Mouse (Mus musculus) embryonic facial prominence, embryonic 11.5 days (tissue): Measurements from ENCODE around the gene Gm11938. TPM values are rescaled to one million over a fixed set of nuclear protein-coding genes. Genes with fewer than 3 reads are reported as not detected.
"Not testable (repeated sequence)": the region's sequence is repeated elsewhere in the genome, so short reads cannot be mapped to it uniquely, and the experiment has no call there.

Source experiments
- ATAC-seq: fragments of 200-750 bp; cut with Nextera tagmentation; replicated peaks from 2 replicates; pipeline ENCODE4 v1.8.0; 2017; ENCODE audit warnings: low read depth; ENCODE audit not compliant: insufficient number of reproducible peaks, low FRiP score, low TSS enrichment
- DNase-seq: peaks from one replicate; pipeline ENCODE4 v3.0.0-alpha.2; 2015; ENCODE audit warnings: low spot score
- H3K27ac ChIP-seq: fragments of 300-500 bp; sonication (generic); replicated peaks from 2 replicates; pipeline ENCODE4 v1.5.1; 2014; ENCODE audit warnings: mild to moderate bottlenecking, low read depth, low read length, control low read depth
- H3K27me3 ChIP-seq: fragments of 300-500 bp; sonication (generic); 2 replicates; pipeline ENCODE4 v1.6.1; 2014; ENCODE audit warnings: mild to moderate bottlenecking, low read length, moderate library complexity, mixed read lengths; ENCODE audit not compliant: control insufficient read depth, insufficient read depth
- H3K36me3 ChIP-seq: fragments of 300-500 bp; sonication (generic); replicated peaks from 2 replicates; pipeline ENCODE4 v1.6.1; 2014; ENCODE audit warnings: low read depth, mild to moderate bottlenecking, low read length, moderate library complexity, mixed read lengths; ENCODE audit not compliant: control insufficient read depth, insufficient read depth
- H3K4me1 ChIP-seq: fragments of 300-500 bp; sonication (generic); 2 replicates; pipeline ENCODE4 v1.6.1; 2014; ENCODE audit warnings: low read length, mixed read lengths; ENCODE audit not compliant: control insufficient read depth, insufficient read depth
- H3K4me2 ChIP-seq: fragments of 300-500 bp; sonication (generic); 2 replicates; pipeline ENCODE4 v1.6.1; 2014; ENCODE audit warnings: low read depth, mild to moderate bottlenecking, control low read depth, low read length, moderate library complexity
- H3K4me3 ChIP-seq: fragments of 300-500 bp; sonication (generic); 2 replicates; pipeline ENCODE4 v1.5.1; 2014; ENCODE audit warnings: low read depth, low read length, control low read depth
- H3K9ac ChIP-seq: fragments of 300-500 bp; sonication (generic); replicated peaks from 2 replicates; pipeline ENCODE4 v1.6.1; 2014; ENCODE audit warnings: mild to moderate bottlenecking, control low read depth, low read length
- H3K9me3 ChIP-seq: fragments of 300-500 bp; sonication (generic); replicated peaks from 2 replicates; pipeline ENCODE4 v1.6.1; 2016; ENCODE audit warnings: mild to moderate bottlenecking, low read length, inconsistent platforms, mixed read lengths; ENCODE audit not compliant: control insufficient read depth
- WGBS: fragments of 180-500 bp; shearing (Covaris S2); extraction: QIAGEN DNeasy Blood & Tissue Kit; methylation state at CpG from one replicate; pipeline ENCODE4 v1.1.7; 2014; 5-methylcytosine and 5-hydroxymethylcytosine counted together
- polyA plus RNA-seq: library from polyadenylated mRNA; unstranded; fragments of >200 nt; fragmentation: Nextera tagmentation; extraction: Ambion mirVana; gene quantifications from 2 replicates; pipeline ENCODE4 v1.2.1, GENCODE M21; 2014

Gene Gm11938
- polyA plus RNA-seq, result not detected in 2 replicates

DNA sequence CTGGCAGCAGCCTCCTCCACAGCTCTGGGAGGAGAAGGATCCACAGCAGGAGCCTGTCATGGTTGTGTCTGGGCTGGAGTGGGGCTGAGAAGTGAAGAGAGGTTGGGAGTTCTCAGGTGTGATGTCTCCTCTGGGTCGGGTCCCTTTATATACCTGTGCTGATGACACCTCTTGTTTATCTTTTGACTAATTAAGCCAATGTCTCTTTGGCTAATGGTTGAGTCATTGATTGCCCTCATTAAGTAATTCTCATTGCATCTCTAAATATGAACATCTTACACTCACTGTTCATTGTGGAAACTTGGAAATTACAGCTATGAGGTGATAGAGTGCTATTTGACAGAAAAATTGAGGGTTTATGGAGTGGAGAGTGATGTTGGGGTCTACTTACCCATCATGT, at the start of gene Gm11938:
TSS of gene Gm11938 (minus strand) at position 101 of the 400 bp plus-strand sequence.
- H3K9me3 ChIP-seq, H3K4me2 ChIP-seq, H3K36me3 ChIP-seq, H3K4me1 ChIP-seq, DNase-seq, H3K27me3 ChIP-seq, ATAC-seq, H3K27ac ChIP-seq, H3K4me3 ChIP-seq, H3K9ac ChIP-seq: not testable (repeated sequence)
- 56% methylated on average over 1 of the region's 1 CpGs for WGBS

DNA sequence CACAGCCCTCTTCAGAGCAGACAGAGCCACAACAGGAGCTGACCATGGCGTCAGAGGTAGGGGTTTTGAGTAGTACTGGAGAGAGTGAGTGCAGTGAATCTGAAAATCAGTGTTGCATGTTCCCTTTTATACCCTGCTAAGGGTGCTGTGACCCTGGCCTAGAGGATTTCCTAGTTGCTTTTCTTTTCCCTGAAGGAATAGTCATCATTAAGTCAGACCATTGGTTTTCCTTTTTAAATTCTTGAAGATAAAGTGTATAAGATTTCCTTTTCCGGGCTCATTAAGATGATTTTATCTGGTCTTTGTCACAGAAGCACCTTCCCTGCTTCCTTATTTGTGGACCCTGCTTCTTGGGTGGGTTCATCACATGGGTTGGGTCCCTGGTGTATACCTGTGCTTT, 47.0 kb upstream of the Gm11938 start, which contains the start of gene Gm11555:
TSS of gene Gm11555 (minus strand) at position 101 of the 400 bp plus-strand sequence.
- Histone ChIP-seq H3K27me3 (no peaks in the 10 kb centered on the region), H3K9me3 (no peaks in the 10 kb centered on the region), H3K4me1 (no peaks in the 10 kb centered on the region), H3K9ac (no peak within 1 kb of the TSS), H3K4me2 (no peak within 1 kb of the TSS), H3K36me3 (no peaks in the 10 kb centered on the region), H3K27ac (no peak within 1 kb of the TSS), H3K4me3 (no peak within 1 kb of the TSS)
- DNase-seq (no peak), ATAC-seq (no peak)
- WGBS, result 88% methylated on average over 2 of the region's 2 CpGs

DNA sequence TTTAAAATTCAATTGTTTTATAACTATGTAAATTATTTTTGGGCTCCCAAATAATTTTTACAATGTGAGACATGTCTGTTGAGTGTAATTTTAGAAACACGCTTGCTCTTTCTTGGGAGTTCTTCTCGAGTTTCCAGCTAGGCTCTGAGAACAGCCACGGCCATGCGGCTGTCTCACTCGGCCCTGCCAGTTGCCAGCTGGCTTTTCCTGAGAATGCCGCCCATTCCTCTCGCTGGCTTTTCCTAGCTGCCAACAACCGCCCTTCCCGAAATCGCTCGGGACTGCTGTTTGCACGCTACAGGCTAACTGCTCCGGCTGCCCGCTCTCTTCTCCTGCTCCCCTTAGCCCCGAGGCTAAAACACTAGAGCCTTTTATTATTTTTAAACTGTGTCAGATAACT, 43.3 kb upstream of the Gm11938 start:
- DNase-seq (no peak), ATAC-seq (no peak)
- no peaks in the 10 kb centered on the region for H3K4me1 ChIP-seq
- no peaks in the 10 kb centered on the region for H3K36me3 ChIP-seq
- H3K9me3 ChIP-seq, result no peaks in the 10 kb centered on the region
- no peak overlapping the region for H3K4me3 ChIP-seq
- H3K9ac ChIP-seq, result no peak overlapping the region
- H3K27ac ChIP-seq, result no peak overlapping the region
- H3K27me3 ChIP-seq, result no peaks in the 10 kb centered on the region
- 82% methylated on average over 15 of the region's 15 CpGs for WGBS
- H3K4me2 ChIP-seq, result no peak overlapping the region

DNA sequence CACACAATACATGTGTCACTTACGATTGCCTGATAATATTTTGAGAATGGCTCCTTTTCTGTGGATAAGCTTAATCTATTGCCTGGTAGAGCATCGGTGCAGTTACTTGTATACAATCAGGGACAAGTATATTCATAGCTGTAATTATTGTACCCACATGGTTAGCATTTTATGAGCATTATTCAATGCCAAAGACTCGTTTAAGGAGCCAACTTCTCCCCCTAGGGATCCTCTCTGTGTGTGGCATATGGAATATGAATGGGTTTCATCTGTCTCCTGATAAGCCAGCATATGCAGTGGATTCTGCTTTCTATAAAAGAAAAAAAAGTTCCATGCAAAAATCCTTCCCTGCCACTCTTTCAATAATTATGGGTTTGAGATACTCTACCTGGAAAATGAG, 41.2 kb upstream of the Gm11938 start:
- Histone ChIP-seq H3K9me3 (no peaks in the 10 kb centered on the region), H3K27ac (no peak overlapping the region), H3K4me3 (no peak overlapping the region), H3K27me3 (no peaks in the 10 kb centered on the region), H3K36me3 (no peaks in the 10 kb centered on the region), H3K4me2 (no peak overlapping the region), H3K4me1 (no peaks in the 10 kb centered on the region), H3K9ac (no peak overlapping the region)
- DNase-seq, result no peak
- 78% methylated on average over 3 of the region's 3 CpGs for WGBS
- no peak for ATAC-seq

DNA sequence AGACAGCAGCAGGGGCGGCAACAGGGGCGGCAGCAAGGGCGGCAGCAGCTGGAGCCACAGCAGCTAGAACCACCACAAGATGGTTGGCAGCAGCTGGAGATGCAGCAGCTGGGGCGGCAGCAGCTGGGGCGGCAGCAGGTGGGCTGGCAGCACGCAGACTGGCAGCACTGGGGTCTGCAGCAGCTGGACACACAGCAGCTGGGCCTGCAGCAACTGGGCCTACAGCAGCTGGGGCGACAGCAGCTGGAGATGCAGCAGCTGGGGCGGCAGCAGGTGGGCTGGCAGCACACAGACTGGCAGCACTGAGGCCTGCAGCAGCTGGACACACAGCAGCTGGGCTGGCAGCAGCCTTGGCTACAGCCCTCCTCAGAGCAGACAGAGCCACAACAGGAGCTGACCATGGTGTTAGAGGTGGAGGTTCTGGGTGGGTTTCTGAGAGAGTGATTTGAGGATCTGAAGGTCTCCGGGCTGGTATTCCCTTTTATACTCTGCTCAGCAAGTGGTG, 40.6 kb upstream of the Gm11938 start, which contains the start of gene Krtap4-7:
TSS of gene Krtap4-7 (minus strand) at position 455 of the 505 bp plus-strand sequence.
- not testable (repeated sequence) for H3K27me3 ChIP-seq, H3K4me2 ChIP-seq, H3K4me3 ChIP-seq, H3K9ac ChIP-seq, H3K4me1 ChIP-seq, H3K36me3 ChIP-seq, H3K9me3 ChIP-seq, H3K27ac ChIP-seq, ATAC-seq, DNase-seq
- 88% methylated on average over 9 of the region's 9 CpGs for WGBS

DNA sequence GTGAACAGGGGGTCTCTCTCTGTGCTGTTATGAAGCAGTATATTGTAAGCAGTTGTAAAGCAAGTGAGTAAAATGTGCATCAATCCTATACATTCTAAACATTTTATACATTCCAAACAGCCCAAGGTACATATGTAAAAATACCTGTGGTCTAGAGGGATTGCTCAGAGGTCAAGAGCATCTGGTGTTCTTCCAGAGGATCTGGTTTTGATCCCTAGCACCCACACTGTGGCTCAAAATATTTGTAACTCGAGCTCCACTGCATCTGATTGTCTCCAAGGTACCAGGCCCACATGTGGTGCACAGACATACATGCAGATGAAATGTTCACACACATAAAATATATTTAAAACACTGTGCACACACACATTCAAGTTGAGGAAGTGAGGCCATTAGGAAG, 37.8 kb upstream of the Gm11938 start:
- Histone ChIP-seq H3K9ac (no peak overlapping the region), H3K36me3 (no peaks in the 10 kb centered on the region), H3K27me3 (no peaks in the 10 kb centered on the region), H3K4me3 (no peak overlapping the region), H3K4me2 (no peak overlapping the region), H3K4me1 (no peaks in the 10 kb centered on the region), H3K27ac (no peak overlapping the region), H3K9me3 (no peaks in the 10 kb centered on the region)
- DNase-seq (peak; percentile 32), ATAC-seq (no peak)
- 20% methylated on average over 1 of the region's 1 CpGs for WGBS

DNA sequence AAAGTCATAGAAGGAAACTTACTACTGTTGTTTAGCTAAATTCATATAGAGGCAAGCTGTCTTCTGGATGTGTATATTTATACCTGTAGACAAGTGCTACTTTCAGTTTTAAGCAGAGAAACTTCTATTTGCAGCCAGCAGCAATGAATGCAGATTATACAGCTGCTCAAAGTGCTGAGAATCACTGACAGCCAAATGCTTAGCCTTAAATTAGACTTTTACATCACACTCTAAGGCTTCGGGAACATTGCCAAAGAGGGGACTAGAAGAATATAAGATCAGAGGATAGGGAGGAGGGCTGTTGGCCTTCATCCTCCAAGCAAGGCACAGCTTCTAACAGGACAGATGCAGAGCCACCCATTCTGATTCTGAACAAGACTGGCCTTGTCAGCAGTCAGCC, 34.0 kb upstream of the Gm11938 start:
- no peak for DNase-seq
- ATAC-seq, result no peak
- H3K36me3 ChIP-seq, result no peaks in the 10 kb centered on the region

DNA sequence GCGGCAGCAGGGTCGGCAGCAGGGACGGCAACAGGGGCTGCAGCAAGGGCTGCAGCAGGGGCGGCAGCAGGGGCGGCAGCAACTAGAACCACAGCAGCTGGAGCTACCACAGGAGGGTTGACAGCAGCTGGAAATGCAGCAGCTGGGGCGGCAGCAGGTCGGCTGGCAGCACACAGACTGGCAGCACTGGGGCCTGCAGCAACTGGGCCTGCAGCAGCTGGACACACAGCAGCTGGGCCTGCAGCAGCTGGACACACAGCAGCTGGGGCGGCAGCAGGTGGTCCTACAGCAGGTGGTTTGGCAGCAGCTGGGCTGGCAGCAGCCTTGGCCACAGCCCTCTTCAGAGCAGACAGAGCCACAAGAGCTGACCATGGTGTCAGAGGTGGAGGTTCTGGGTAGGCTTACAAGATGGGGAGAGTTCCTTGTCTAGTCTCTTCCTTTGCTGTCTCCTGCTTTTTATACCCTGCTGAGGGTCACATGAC, 31.6 kb upstream of the Gm11938 start, which contains the start of gene Krtap4-2:
TSS of gene Krtap4-2 (minus strand) at position 432 of the 482 bp plus-strand sequence.
- H3K36me3 ChIP-seq, result no peaks in the 10 kb centered on the region
- no peak within 1 kb of the TSS for H3K4me3 ChIP-seq
- H3K27ac ChIP-seq, result no peak within 1 kb of the TSS
- H3K4me2 ChIP-seq, result no peak within 1 kb of the TSS
- H3K27me3 ChIP-seq, result no peaks in the 10 kb centered on the region
- H3K9ac ChIP-seq, result no peak within 1 kb of the TSS
- H3K9me3 ChIP-seq, result no peaks in the 10 kb centered on the region
- no peak for ATAC-seq
- no peaks in the 10 kb centered on the region for H3K4me1 ChIP-seq
- WGBS, result 38% methylated on average over 8 of the region's 8 CpGs
- DNase-seq, result no peak

More for the DNA sequence above, 34.0 kb upstream of the Gm11938 start:
- WGBS, result 80% methylated on average over 1 of the region's 1 CpGs
- Histone ChIP-seq H3K27ac (no peak overlapping the region), H3K4me2 (no peak overlapping the region), H3K27me3 (no peaks in the 10 kb centered on the region), H3K9ac (no peak overlapping the region), H3K4me3 (no peak overlapping the region), H3K9me3 (no peaks in the 10 kb centered on the region), H3K4me1 (no peaks in the 10 kb centered on the region)
